Mouse (Mus musculus) kidney, adult 10 weeks (tissue): ENCODE data around the gene Bpi. TPM values are rescaled to one million over a fixed set of nuclear protein-coding genes. Genes with fewer than 3 reads are reported as not detected.

ENCODE experiments used
- polyA plus RNA-seq: library from polyadenylated mRNA; stranded (reverse); fragments of 350-450 nt; fragmentation: Illumina TruSeq; extraction: RNeasy Lipid Tissue Mini Kit (QIAGEN cat#74804); gene quantifications from one replicate; pipeline ENCODE4 v1.2.3, GENCODE M21; 2014; ENCODE audit warnings: low read depth, low replicate concordance

Gene Bpi
- not detected for polyA plus RNA-seq

DNA sequence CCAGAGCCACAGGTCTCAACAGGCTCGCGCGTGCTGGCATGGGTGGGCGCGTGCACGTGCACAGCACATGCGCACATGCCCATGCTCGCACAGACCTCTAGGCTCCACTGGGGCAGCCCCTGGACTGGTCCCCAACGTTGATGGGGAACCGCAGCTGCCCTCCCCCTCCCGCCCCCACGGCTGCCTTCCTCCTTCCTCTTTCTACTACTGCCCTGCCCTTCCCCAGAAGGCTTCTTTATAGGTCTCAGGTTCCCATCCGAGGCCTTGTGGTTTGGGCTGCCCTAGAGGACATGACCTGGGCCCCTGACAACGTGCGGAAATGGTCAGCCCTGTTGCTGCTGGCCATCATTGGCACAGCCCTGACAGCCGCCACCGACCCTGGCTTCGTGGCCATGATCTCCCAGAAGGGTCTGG lies at the start of gene Bpi:
Gene Bpi, plus strand, starts transcription at position 90 of the 414 bp plus-strand sequence.

DNA sequence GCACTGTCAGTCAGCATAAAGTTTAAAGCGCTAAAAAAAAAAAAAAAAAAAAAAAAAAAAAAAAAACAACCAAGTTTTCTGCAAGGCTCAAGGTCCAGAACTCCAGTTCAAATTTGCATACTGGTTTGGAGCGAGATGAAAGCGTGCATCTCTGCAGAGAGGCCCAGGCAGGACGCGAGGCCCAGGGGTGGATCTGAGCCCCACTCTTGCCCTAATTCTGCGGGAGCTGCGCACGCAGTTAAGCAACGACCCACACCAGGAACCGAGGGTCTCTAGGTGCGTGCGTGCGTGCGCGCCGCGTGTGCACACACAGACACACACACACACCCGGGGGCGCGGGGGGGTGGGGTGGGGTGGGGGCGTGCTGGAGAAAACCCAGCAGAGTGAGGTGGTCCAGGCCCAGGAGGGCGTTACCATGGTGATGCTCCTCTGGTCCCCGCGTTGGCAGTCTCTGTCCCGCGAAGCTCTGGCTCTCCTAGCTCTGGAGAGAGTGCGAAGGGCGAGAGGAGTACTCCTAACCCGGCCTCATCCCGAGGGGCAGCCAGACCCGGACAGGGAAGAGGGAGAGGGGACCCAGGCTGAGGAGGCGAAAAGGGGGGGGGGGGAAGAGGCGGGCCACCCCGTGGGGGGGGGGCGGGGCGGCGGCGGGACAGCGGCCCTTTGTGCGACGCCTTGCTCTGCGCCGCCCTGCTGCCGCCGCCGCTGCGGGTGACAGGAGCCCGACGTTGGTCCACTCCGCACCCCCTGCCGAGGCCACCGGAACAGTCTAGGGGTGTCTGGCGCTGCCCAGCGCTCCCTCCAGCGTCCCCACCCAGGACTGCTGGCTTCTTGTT lies 29.0 kb upstream of the Bpi start, which contains the start of gene D630003M21Rik:
Gene D630003M21Rik, minus strand, starts transcription at position 553 of the 833 bp plus-strand sequence.

DNA sequence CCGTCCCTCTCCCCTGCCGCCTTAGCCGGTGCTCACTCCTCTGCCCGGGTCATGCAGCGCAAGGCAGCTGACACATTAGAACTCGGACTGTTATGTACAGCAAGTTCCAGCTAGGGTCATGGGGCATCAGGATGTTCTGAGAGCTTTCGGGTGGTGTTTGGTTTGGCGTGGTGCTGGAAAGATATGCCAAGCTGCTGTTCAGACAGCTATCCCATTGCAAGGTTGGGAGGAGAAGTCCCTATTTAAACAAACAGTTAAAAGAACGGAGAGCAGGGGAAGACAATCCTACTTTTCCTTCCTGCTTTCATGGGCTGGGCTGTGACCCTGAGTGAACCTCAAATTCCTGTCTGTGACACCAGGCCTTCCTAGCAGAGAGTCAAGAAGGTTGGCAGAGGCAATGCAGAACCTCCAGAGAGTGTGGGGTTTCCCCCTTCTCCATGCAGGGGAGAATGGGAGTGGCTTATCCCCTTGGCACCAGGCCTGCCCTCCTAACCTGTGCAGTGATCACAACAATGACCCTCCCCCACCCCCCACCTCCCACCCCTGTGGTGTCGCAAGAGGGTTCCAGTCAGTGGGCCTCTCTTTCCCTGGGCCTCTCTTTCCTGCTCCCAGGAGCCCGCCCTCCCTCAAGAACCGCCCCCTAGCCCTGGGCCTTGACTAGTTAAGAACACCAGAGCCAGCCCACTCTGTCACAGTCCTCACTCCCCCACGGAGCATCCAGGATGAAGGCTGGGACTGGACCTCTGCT lies 48.2 kb downstream of the Bpi start, which contains the start of gene Lbp:
Gene Lbp, plus strand, starts transcription at position 546 of the 748 bp plus-strand sequence.

Other genes with a start within 250 kb of the Bpi start
- 12.2 TPM for gene Tti1, start 229.7 kb upstream of the Bpi start, polyA plus RNA-seq
- 12.9 TPM for gene Rprd1b, start 229.6 kb upstream of the Bpi start, polyA plus RNA-seq
- gene Tgm2, start 111.7 kb upstream of the Bpi start, polyA plus RNA-seq: 5.1 TPM
- gene D630003M21Rik, start 28.9 kb upstream of the Bpi start, polyA plus RNA-seq: not detected
- 3.1 TPM for gene Lbp, start 48.4 kb downstream of the Bpi start, polyA plus RNA-seq
- gene Snhg11, start 117.5 kb downstream of the Bpi start, polyA plus RNA-seq: 31.2 TPM
- 51.3 TPM for gene Ralgapb, start 151.8 kb downstream of the Bpi start, polyA plus RNA-seq
- gene Adig, start 244.5 kb downstream of the Bpi start, polyA plus RNA-seq: not detected